Mouse (Mus musculus) heart, postnatal 0 days (tissue): ENCODE measurements around the gene Zc3hav1l. TPM values are rescaled to one million over a fixed set of nuclear protein-coding genes. Genes with fewer than 3 reads are reported as not detected.

Experiments
- ATAC-seq: fragments of 200-750 bp; cut with Nextera tagmentation; 2 replicates; pipeline ENCODE4 v1.8.0; 2017; ENCODE audit warnings: low read depth, moderate number of reproducible peaks, moderate library complexity; ENCODE audit not compliant: insufficient read depth
- DNase-seq: peaks from one replicate; pipeline ENCODE4 v3.0.0-alpha.2; 2016; ENCODE audit warnings: low spot score
- H3K27ac ChIP-seq: fragments of 300-500 bp; sonication (generic); 2 replicates; pipeline ENCODE4 v1.5.1; 2014; ENCODE audit warnings: low read depth, mild to moderate bottlenecking
- H3K27me3 ChIP-seq: fragments of 300-500 bp; sonication (generic); 2 replicates; pipeline ENCODE4 v1.6.1; 2014; ENCODE audit warnings: low read length, mixed read lengths; ENCODE audit not compliant: control insufficient read depth, insufficient read depth
- H3K36me3 ChIP-seq: fragments of 300-500 bp; sonication (generic); replicated peaks from 2 replicates; pipeline ENCODE4 v1.6.1; 2014; ENCODE audit warnings: low read length, mixed read lengths; ENCODE audit not compliant: control insufficient read depth, insufficient read depth
- H3K4me1 ChIP-seq: fragments of 300-500 bp; sonication (generic); 2 replicates; pipeline ENCODE4 v1.6.1; 2014; ENCODE audit warnings: antibody characterized with exemption; ENCODE audit not compliant: control insufficient read depth, insufficient read depth
- H3K4me2 ChIP-seq: fragments of 300-500 bp; sonication (generic); 2 replicates; pipeline ENCODE4 v1.6.1; 2014; ENCODE audit warnings: low read depth, mild to moderate bottlenecking, low read length, moderate library complexity
- H3K4me3 ChIP-seq: fragments of 300-500 bp; sonication (generic); 2 replicates; pipeline ENCODE4 v1.5.1; 2014; ENCODE audit warnings: low read depth, low read length
- H3K9ac ChIP-seq: fragments of 300-500 bp; sonication (generic); replicated peaks from 2 replicates; pipeline ENCODE4 v1.6.1; 2014; ENCODE audit warnings: low read depth, low read length, mixed read lengths
- H3K9me3 ChIP-seq: fragments of 300-500 bp; sonication (generic); replicated peaks from 2 replicates; pipeline ENCODE4 v1.6.1; 2016; ENCODE audit warnings: low read length; ENCODE audit not compliant: control insufficient read depth
- CTCF ChIP-seq: IDR thresholded peaks from 2 replicates; pipeline ENCODE4 v1.5.1; 2016; ENCODE audit warnings: antibody characterized with exemption, control low read depth, low read depth
- EP300 ChIP-seq: IDR thresholded peaks from 2 replicates; pipeline ENCODE4 v1.6.1; 2016; ENCODE audit warnings: antibody characterized with exemption, low read depth
- WGBS: fragments of 180-500 bp; shearing (Covaris S2); extraction: QIAGEN DNeasy Blood & Tissue Kit; methylation state at CpG from one replicate; pipeline ENCODE4 v1.1.7; 2014; 5-methylcytosine and 5-hydroxymethylcytosine counted together
- polyA plus RNA-seq: library from polyadenylated mRNA; unstranded; fragments of >200 nt; fragmentation: Nextera tagmentation; extraction: Ambion mirVana; gene quantifications from 2 replicates; pipeline ENCODE4 v1.2.1, GENCODE M21; 2015
- total RNA-seq: library from RNA; depleted of rRNA; stranded (reverse); fragments of >200 nt; gene quantifications from 2 replicates; pipeline ENCODE4 v1.2.3, GENCODE M21; 2014; ENCODE audit warnings: low replicate concordance

The Zc3hav1l gene
- total and polyA plus RNA-seq, 2 experiments from 2014 or later: 2.2 to 4.7 TPM

DNA sequence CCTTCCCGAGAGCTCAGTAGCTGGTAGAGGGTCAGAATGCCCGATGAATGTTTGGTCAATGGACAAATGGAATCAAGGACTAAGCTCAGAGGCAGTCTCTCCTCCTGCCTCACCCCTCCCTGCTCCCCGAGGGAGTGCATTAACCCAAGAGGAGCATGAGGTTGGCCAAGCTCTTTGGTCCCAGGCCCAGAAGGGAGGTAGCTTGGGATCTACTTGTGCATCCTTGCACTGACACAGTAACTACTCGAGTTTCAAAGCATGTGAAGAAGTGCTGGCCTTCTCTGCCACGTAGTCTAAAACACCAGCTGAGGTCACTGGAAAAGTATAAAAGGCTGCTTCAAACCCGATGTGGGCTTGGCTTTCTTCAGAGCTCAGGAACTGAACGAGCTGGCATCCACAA is 34.6 kb downstream of the Zc3hav1l start:
- no peaks in the 10 kb centered on the region for H3K36me3 ChIP-seq
- no peaks in the 10 kb centered on the region for H3K27me3 ChIP-seq
- H3K4me2 ChIP-seq: no peak overlapping the region
- DNase-seq: no peak
- TF ChIP-seq EP300: no peak
- TF ChIP-seq CTCF: no peak
- H3K4me1 ChIP-seq: peaks cover 5% of the 10 kb centered on the region; the same call in 1 of the 2 replicates
- no peak for ATAC-seq
- no peaks in the 10 kb centered on the region for H3K9me3 ChIP-seq
- H3K9ac ChIP-seq: no peak overlapping the region
- WGBS: 68% methylated on average over 7 of the region's 7 CpGs
- H3K27ac ChIP-seq: no peak overlapping the region
- no peak overlapping the region for H3K4me3 ChIP-seq

DNA sequence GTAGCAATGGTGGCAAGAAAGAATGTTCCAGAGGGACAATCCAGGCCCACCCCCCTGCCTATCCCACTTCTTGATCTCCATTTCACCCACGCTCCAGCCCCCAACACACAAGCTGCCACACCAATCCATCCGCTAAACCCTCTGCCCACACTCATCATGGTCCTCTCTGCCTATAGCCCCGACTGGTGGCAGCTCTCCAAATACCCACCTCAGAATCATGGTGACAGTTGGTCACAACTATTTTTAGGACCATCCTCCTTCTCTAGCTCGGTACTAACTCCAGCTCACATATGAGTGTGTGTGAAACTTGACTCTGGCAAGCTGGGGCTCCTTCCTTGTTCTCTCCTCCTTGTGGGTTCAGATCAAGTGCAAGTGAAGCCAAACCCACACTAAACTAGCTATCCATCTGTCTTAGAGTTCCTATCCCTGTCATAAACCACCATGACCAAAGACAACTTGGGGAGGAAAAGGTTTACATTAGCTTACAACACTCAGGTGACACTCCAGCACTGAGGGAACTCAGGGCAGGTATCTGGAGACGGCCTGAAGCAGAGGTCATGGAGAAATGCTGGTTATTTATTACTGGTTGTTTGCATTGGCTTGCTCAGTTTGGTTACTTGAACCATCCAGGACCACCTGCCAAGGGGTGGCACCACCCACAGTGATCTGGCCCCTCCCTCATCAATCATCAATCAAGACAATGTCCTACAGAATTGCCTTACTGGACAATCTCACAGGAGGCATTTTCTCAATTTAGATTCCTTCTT is 35.5 kb downstream of the Zc3hav1l start:
- DNase-seq: no peak
- no peak for ATAC-seq
- H3K9ac ChIP-seq: no peak overlapping the region
- TF ChIP-seq EP300: no peak
- TF ChIP-seq CTCF: no peak
- H3K27ac ChIP-seq: no peak overlapping the region
- H3K4me1 ChIP-seq: peaks cover 5% of the 10 kb centered on the region; the same call in 1 of the 2 replicates
- H3K4me2 ChIP-seq: no peak overlapping the region
- no peak overlapping the region for H3K4me3 ChIP-seq
- H3K27me3 ChIP-seq: no peaks in the 10 kb centered on the region
- 48% methylated on average over 5 of the region's 5 CpGs for WGBS
- no peaks in the 10 kb centered on the region for H3K36me3 ChIP-seq
- H3K9me3 ChIP-seq: no peaks in the 10 kb centered on the region

- Histone ChIP-seq H3K9ac (no peak overlapping the region), H3K9me3 (no peaks in the 10 kb centered on the region), H3K36me3 (no peaks in the 10 kb centered on the region), H3K4me2 (no peak overlapping the region), H3K4me1 (peaks cover 5% of the 10 kb centered on the region; the same call in 1 of the 2 replicates), H3K4me3 (no peak overlapping the region), H3K27me3 (no peaks in the 10 kb centered on the region), H3K27ac (no peak overlapping the region)
- TF ChIP-seq CTCF (no peak), EP300 (no peak)
- 69% methylated on average over 4 of the region's 4 CpGs for WGBS
- ATAC-seq (no peak), DNase-seq (no peak)
These were observed 37.2 kb downstream of the Zc3hav1l start for GRCm38 (mm10) chr6:38261877-38262276.

DNA sequence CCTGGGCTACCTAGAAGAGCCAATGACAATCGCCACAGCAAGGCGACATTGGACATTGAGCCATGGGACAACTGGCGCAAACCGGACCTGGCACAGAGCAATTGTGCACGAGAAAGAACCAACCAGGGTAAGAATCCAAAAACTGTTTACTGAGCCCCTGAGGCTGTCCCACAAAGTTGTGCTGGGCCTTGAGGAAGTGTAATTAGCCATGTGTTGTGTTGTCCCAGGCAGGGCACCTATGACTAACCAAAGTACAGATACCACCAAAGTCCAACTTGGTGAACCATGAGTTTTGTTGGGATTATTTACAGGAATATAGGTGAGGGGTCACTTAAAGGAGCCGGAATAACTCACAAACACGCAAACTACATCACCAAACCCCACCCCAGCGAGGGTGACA is 41.6 kb downstream of the Zc3hav1l start:
- Histone ChIP-seq H3K4me3 (no peak overlapping the region), H3K27me3 (no peaks in the 10 kb centered on the region), H3K27ac (no peak overlapping the region), H3K4me2 (no peak overlapping the region), H3K36me3 (no peaks in the 10 kb centered on the region), H3K9ac (no peak overlapping the region), H3K9me3 (no peaks in the 10 kb centered on the region), H3K4me1 (no peaks in the 10 kb centered on the region)
- no peak for ATAC-seq
- TF ChIP-seq EP300: no peak
- TF ChIP-seq CTCF: no peak
- 96% methylated on average over 8 of the region's 8 CpGs for WGBS
- no peak for DNase-seq

DNA sequence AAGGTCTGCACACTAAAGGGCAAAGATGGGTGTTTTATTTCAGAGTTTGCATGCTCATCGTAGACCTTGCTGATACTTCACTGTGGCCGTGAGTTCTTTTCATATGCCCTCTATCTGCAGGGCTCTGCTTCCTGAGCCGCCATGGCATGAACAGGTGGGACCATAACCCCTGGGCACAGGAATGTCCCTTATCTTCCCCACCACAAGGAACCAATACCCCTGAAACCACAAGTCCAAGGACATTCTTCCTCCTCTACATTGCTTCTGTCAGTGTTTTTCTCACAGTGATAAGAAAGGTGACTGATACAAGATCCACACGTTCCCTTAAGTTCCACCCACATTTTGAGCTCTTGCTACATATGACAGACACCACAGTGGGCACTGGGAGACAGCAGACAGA is 42.3 kb downstream of the Zc3hav1l start:
- Histone ChIP-seq H3K4me1 (no peaks in the 10 kb centered on the region), H3K27ac (no peak overlapping the region), H3K9ac (no peak overlapping the region), H3K36me3 (no peaks in the 10 kb centered on the region), H3K27me3 (no peaks in the 10 kb centered on the region), H3K9me3 (no peaks in the 10 kb centered on the region), H3K4me2 (no peak overlapping the region), H3K4me3 (no peak overlapping the region)
- TF ChIP-seq EP300 (no peak), CTCF (no peak)
- ATAC-seq (no peak), DNase-seq (no peak)
- WGBS: 65% methylated on average over 4 of the region's 4 CpGs

DNA sequence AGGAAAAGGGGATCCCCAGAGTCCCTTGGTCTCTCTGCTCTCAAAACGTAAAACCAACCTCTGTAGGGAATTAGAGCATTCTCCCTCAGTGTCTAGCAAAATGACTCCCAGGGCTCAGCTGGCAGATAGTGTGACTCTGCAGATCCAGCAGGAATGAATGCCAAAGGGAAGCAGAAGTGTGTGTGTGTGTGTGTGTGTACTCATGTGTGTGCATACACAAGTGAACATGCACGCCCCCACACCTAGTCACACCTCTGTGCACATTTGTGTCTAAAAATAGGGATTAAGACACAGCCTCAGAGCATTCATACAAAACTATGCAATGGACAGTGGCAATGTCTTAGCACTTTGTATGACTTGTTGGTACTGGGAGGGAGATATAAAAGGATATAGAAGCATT is 43.3 kb downstream of the Zc3hav1l start:
- no peak for DNase-seq
- WGBS: 49% methylated on average over 2 of the region's 2 CpGs
- no peaks in the 10 kb centered on the region for H3K36me3 ChIP-seq
- ATAC-seq: no peak
- H3K27ac ChIP-seq: no peak overlapping the region
- TF ChIP-seq CTCF: no peak
- no peak for TF ChIP-seq EP300
- H3K9me3 ChIP-seq: no peaks in the 10 kb centered on the region
- H3K27me3 ChIP-seq: no peaks in the 10 kb centered on the region
- no peak overlapping the region for H3K4me2 ChIP-seq
- no peaks in the 10 kb centered on the region for H3K4me1 ChIP-seq
- H3K4me3 ChIP-seq: no peak overlapping the region
- no peak overlapping the region for H3K9ac ChIP-seq
